Mouse (Mus musculus): ENCODE data around the gene Fyb.

DNA sequence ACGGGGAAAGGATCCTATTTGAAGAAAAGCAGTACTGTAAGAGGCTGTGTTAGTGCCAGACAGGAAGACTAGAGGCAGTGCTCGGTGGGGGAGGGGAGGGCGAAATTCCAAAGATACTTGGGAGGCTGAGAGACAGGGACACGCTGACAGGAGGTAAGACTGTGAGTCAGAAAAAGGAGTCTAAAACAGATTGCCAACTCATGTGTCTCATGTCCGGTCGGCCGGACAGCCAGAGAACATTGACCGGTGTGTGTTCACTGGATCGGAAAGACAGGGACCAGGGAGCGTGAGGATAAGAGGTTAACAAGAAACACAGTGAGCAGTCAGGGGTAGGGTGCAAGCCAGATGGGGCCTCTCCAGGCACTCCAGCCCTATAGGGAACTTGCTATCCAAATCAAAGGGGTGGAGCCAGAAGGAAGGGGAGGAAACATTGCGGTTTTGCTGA, 42.3 kb downstream of the Fyb start:
- TF ChIP-seq CTCF (IDR thresholded peaks at IDR 0.05; ENCODE audit: low read depth) (no peak), EP300 (IDR thresholded peaks at IDR 0.05; ENCODE audit: low read depth) (no peak)

Data from liver, embryonic 14.5 days (tissue).